Mouse (Mus musculus) gastrocnemius, postnatal 4 days (tissue): ENCODE measurements around the gene Fli1. TPM values are rescaled to one million over a fixed set of nuclear protein-coding genes. Genes with fewer than 3 reads are reported as not detected.

Experiments used
- DNase-seq, 2 experiments: peaks; one replicate each; pipeline ENCODE4 v3.0.0; 2021 to 2022; ENCODE audit warnings: low spot score in 2 of 2, mixed read lengths in 2 of 2
- total RNA-seq, 2 experiments: library from RNA; stranded (reverse); gene quantifications; 2 replicates each; pipeline ENCODE4 v1.2.3; 2021

Fli1 gene
- total RNA-seq, 2 experiments from 2014 or later = 22.3 to 27.9 TPM

GRCm38 (mm10) chr9:32503995-32504451, 38.6 kb downstream of the Fli1 start:
- no peak for DNase-seq

GRCm38 (mm10) chr9:32503423-32503822, 39.2 kb downstream of the Fli1 start:
- DNase-seq = no peak

- no peak for DNase-seq
Observed at GRCm38 (mm10) chr9:32502256-32503010, 40.2 kb downstream of the Fli1 start.

GRCm38 (mm10) chr9:32500886-32501285, 41.8 kb downstream of the Fli1 start:
- no peak for DNase-seq

- DNase-seq = no peak
Observed at GRCm38 (mm10) chr9:32500063-32500462, 42.6 kb downstream of the Fli1 start.

GRCm38 (mm10) chr9:32499469-32499868, 43.2 kb downstream of the Fli1 start:
- no peak for DNase-seq

- DNase-seq = no peak
Observed at GRCm38 (mm10) chr9:32495643-32495997, 47.0 kb downstream of the Fli1 start.

GRCm38 (mm10) chr9:32494891-32495642, 47.6 kb downstream of the Fli1 start:
- DNase-seq = no peak

GRCm38 (mm10) chr9:32493588-32494423, 48.9 kb downstream of the Fli1 start:
- no peak for DNase-seq

- no peak for DNase-seq
Observed at GRCm38 (mm10) chr9:32492753-32493152, 49.9 kb downstream of the Fli1 start.

- no peak for DNase-seq
Observed at GRCm38 (mm10) chr9:32491484-32491883, 51.2 kb downstream of the Fli1 start.

GRCm38 (mm10) chr9:32489794-32490358, 52.8 kb downstream of the Fli1 start:
- DNase-seq = no peak

GRCm38 (mm10) chr9:32489315-32489714, 53.3 kb downstream of the Fli1 start:
- no peak for DNase-seq

GRCm38 (mm10) chr9:32488627-32489026, 54.0 kb downstream of the Fli1 start:
- no peak for DNase-seq

- DNase-seq = no peak
Observed at GRCm38 (mm10) chr9:32487823-32488222, 54.8 kb downstream of the Fli1 start.

GRCm38 (mm10) chr9:32487401-32487800, 55.3 kb downstream of the Fli1 start:
- no peak for DNase-seq

GRCm38 (mm10) chr9:32480418-32480817, 62.2 kb downstream of the Fli1 start:
- no peak for DNase-seq

- no peak for DNase-seq
Observed at GRCm38 (mm10) chr9:32478799-32479198, 63.9 kb downstream of the Fli1 start.

GRCm38 (mm10) chr9:32478087-32478486, 64.6 kb downstream of the Fli1 start:
- DNase-seq = no peak

GRCm38 (mm10) chr9:32476604-32477003, 66.1 kb downstream of the Fli1 start:
- DNase-seq = no peak
